Mouse (Mus musculus) hindbrain, postnatal 0 days (tissue): Measurements from ENCODE around the gene Acox2. TPM values are rescaled to one million over a fixed set of nuclear protein-coding genes. Genes with fewer than 3 reads are reported as not detected.

Source experiments
- ATAC-seq: fragments of 200-750 bp; cut with Nextera tagmentation; 2 replicates; pipeline ENCODE4 v1.8.0; 2017; ENCODE audit warnings: mild to moderate bottlenecking, moderate TSS enrichment, moderate library complexity
- DNase-seq: peaks from one replicate; pipeline ENCODE4 v3.0.0-alpha.2; 2015; ENCODE audit warnings: low spot score
- H3K27ac ChIP-seq: fragments of 300-500 bp; sonication (generic); 2 replicates; pipeline ENCODE4 v1.5.1; 2014; ENCODE audit warnings: mild to moderate bottlenecking
- H3K27me3 ChIP-seq: fragments of 300-500 bp; sonication (generic); 2 replicates; pipeline ENCODE4 v1.6.1; 2014; ENCODE audit warnings: low read length, mixed read lengths; ENCODE audit not compliant: insufficient read depth
- H3K36me3 ChIP-seq: fragments of 300-500 bp; sonication (generic); 2 replicates; pipeline ENCODE4 v1.6.1; 2014; ENCODE audit warnings: low read length, mixed read lengths; ENCODE audit not compliant: insufficient read depth
- H3K4me1 ChIP-seq: fragments of 300-500 bp; sonication (generic); 2 replicates; pipeline ENCODE4 v1.6.1; 2014; ENCODE audit warnings: antibody characterized with exemption, low read length, mixed read lengths; ENCODE audit not compliant: insufficient read depth
- H3K4me2 ChIP-seq: fragments of 300-500 bp; sonication (generic); 2 replicates; pipeline ENCODE4 v1.6.1; 2014; ENCODE audit warnings: low read depth, mild to moderate bottlenecking, low read length, moderate library complexity, mixed read lengths
- H3K4me3 ChIP-seq: fragments of 300-500 bp; sonication (generic); 2 replicates; pipeline ENCODE4 v1.5.1; 2014; ENCODE audit warnings: low read length
- H3K9ac ChIP-seq: fragments of 300-500 bp; sonication (generic); replicated peaks from 2 replicates; pipeline ENCODE4 v1.6.1; 2014; ENCODE audit warnings: mild to moderate bottlenecking, low read length, moderate library complexity, mixed read lengths
- H3K9me3 ChIP-seq: fragments of 300-500 bp; sonication (generic); 2 replicates; pipeline ENCODE4 v1.6.1; 2016; ENCODE audit warnings: low read length, mixed read lengths
- CTCF ChIP-seq: IDR thresholded peaks from 2 replicates; pipeline ENCODE4 v1.5.1; 2016; ENCODE audit warnings: antibody characterized with exemption, control low read depth, low read depth
- WGBS: fragments of 180-500 bp; shearing (Covaris S2); extraction: QIAGEN DNeasy Blood & Tissue Kit; methylation state at CpG from one replicate; pipeline ENCODE4 v1.1.7; 2014; 5-methylcytosine and 5-hydroxymethylcytosine counted together
- polyA plus RNA-seq: library from polyadenylated mRNA; unstranded; fragments of >200 nt; fragmentation: Nextera tagmentation; extraction: Ambion mirVana; gene quantifications from 2 replicates; pipeline ENCODE4 v1.2.1, GENCODE M21; 2015
- total RNA-seq: library from RNA; depleted of rRNA; stranded (reverse); fragments of >200 nt; gene quantifications from 2 replicates; pipeline ENCODE4 v1.2.3, GENCODE M21; 2014

Gene Acox2
- total and polyA plus RNA-seq, 2 experiments from 2014 or later: 0.41 TPM; not detected in 1

GRCm38 (mm10) chr14:8260214-8260613 is 1.1 kb upstream of the Acox2 start:
- ATAC-seq (no peak), DNase-seq (no peak)
- no peak overlapping the region for H3K4me3 ChIP-seq
- H3K9ac ChIP-seq: no peak overlapping the region
- TF ChIP-seq CTCF: no peak
- H3K9me3 ChIP-seq: no peaks in the 10 kb centered on the region
- 82% methylated on average over 5 of the region's 5 CpGs for WGBS
- H3K27me3 ChIP-seq: no peaks in the 10 kb centered on the region
- no peaks in the 10 kb centered on the region for H3K36me3 ChIP-seq
- H3K4me1 ChIP-seq: peaks cover 3% of the 10 kb centered on the region; the same call in 1 of the 2 replicates
- no peak overlapping the region for H3K4me2 ChIP-seq
- no peak overlapping the region for H3K27ac ChIP-seq

- ATAC-seq (no peak), DNase-seq (no peak)
- no peaks in the 10 kb centered on the region for H3K36me3 ChIP-seq
- H3K4me1 ChIP-seq: peaks cover 3% of the 10 kb centered on the region; the same call in 1 of the 2 replicates
- H3K9me3 ChIP-seq: no peaks in the 10 kb centered on the region
- no peak overlapping the region for H3K27ac ChIP-seq
- no peak overlapping the region for H3K4me2 ChIP-seq
- no peak overlapping the region for H3K9ac ChIP-seq
- no peak for TF ChIP-seq CTCF
- H3K4me3 ChIP-seq: no peak overlapping the region
- WGBS: 71% methylated on average over 3 of the region's 3 CpGs
- no peaks in the 10 kb centered on the region for H3K27me3 ChIP-seq
Measured at GRCm38 (mm10) chr14:8258752-8259151, 401 bp downstream of the Acox2 start.

GRCm38 (mm10) chr14:8258335-8258627 is 872 bp downstream of the Acox2 start:
- peak; percentile 30; the same call in 1 of the 2 replicates for ATAC-seq
- Histone ChIP-seq H3K4me3 (no peak overlapping the region), H3K4me1 (peaks cover 3% of the 10 kb centered on the region; the same call in 1 of the 2 replicates), H3K36me3 (no peaks in the 10 kb centered on the region), H3K27ac (no peak overlapping the region), H3K4me2 (no peak overlapping the region), H3K27me3 (no peaks in the 10 kb centered on the region), H3K9me3 (no peaks in the 10 kb centered on the region), H3K9ac (no peak overlapping the region)
- DNase-seq: no peak
- TF ChIP-seq CTCF: no peak
- WGBS: 43% methylated on average over 3 of the region's 3 CpGs

DNA sequence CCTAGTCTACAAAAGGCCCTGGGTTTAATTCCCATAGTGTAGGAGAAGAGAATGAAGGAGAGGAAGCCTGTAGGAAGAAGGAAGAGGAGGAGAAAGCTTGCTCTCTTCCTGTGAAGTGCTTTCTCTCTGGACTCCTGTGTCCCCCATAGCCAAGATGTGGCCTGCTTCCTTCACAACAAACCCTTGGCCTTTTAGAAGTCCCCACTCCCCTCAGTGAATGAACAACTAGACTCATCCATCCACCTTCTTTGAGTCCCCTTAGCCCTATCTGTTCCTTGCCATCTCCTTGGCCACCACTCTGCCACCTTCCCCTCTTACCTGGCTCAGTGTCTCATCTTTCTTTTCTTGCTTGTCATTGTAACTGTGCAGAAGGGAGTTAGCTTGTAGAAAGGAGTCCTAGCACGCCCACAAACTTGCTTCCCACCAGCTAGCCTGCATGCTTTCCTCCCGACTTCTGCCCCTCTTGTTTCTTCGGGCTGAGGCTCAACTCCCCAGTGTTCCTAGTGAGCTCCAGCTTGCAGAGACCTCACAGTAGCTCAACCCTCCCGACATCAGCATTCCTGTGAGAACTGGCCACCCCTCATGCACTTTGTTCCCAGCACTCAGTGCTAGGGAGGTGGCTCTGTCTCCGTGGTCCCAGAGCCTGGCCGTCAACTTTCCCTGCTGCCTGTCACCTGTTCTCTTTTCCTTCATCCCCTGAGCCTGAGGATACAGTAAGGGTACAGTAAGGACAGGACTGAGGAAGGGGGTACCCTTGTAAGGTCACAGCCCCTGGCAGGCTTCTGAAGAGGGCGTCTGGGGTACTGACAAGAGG is 1.4 kb downstream of the Acox2 start:
- DNase-seq (no peak), ATAC-seq (no peak)
- Histone ChIP-seq H3K4me1 (peaks cover 3% of the 10 kb centered on the region; the same call in 1 of the 2 replicates), H3K4me2 (no peak overlapping the region), H3K4me3 (no peak overlapping the region), H3K9ac (no peak overlapping the region), H3K27me3 (no peaks in the 10 kb centered on the region), H3K36me3 (no peaks in the 10 kb centered on the region), H3K9me3 (no peaks in the 10 kb centered on the region), H3K27ac (no peak overlapping the region)
- 45% methylated on average over 7 of the region's 7 CpGs for WGBS
- TF ChIP-seq CTCF: no peak

- no peaks in the 10 kb centered on the region for H3K9me3 ChIP-seq
- H3K9ac ChIP-seq: no peak overlapping the region
- ATAC-seq (no peak), DNase-seq (no peak)
- H3K36me3 ChIP-seq: no peaks in the 10 kb centered on the region
- H3K27ac ChIP-seq: no peak overlapping the region
- peaks cover 3% of the 10 kb centered on the region; the same call in 1 of the 2 replicates for H3K4me1 ChIP-seq
- no peak for TF ChIP-seq CTCF
- no peaks in the 10 kb centered on the region for H3K27me3 ChIP-seq
- no peak overlapping the region for H3K4me3 ChIP-seq
- WGBS: 63% methylated on average over 5 of the region's 5 CpGs
- H3K4me2 ChIP-seq: no peak overlapping the region
Measured at GRCm38 (mm10) chr14:8256881-8257280, 2.3 kb downstream of the Acox2 start.

- 58% methylated on average over 6 of the region's 6 CpGs for WGBS
- DNase-seq (no peak), ATAC-seq (no peak)
- no peak overlapping the region for H3K4me3 ChIP-seq
- TF ChIP-seq CTCF: no peak
- H3K4me2 ChIP-seq: no peak overlapping the region
- no peaks in the 10 kb centered on the region for H3K27me3 ChIP-seq
- H3K4me1 ChIP-seq: peaks cover 3% of the 10 kb centered on the region; the same call in 1 of the 2 replicates
- H3K36me3 ChIP-seq: no peaks in the 10 kb centered on the region
- no peaks in the 10 kb centered on the region for H3K9me3 ChIP-seq
- no peak overlapping the region for H3K9ac ChIP-seq
- H3K27ac ChIP-seq: no peak overlapping the region
Measured at GRCm38 (mm10) chr14:8256072-8256471, 3.1 kb downstream of the Acox2 start.

DNA sequence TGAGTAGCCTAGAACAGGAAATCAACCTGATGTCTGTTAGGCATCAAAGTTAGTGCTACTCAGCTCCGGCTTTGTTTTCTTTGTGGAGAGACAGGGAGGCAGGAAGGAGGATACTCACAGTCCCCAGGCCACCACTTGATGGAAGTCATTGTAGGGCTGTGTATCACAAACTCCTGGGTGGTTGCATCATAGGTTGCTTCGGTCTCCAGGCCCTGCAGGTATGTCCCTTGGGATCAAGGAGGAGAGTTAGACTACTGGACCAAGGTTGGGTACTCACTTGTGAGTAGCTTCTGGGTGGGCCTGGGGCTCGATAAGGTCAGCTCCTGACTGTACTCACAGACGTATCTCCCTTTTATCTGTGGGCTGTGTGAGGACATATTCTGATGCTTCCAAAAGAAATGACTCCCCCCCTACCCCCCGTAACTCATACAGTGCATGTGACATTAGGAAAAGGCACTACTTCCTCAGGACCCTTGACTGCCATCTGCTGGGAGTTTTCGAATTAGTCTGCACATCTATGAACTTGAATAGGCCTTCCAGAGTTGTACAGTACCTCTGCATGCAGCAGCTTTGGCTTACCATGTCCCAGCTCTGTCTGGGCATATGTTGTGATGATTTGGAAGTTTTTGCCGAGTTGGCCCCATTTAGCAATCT is 4.0 kb downstream of the Acox2 start:
- Histone ChIP-seq H3K4me2 (no peak overlapping the region), H3K9ac (no peak overlapping the region), H3K4me1 (peaks cover 3% of the 10 kb centered on the region; the same call in 1 of the 2 replicates), H3K27ac (no peak overlapping the region), H3K27me3 (no peaks in the 10 kb centered on the region), H3K9me3 (no peaks in the 10 kb centered on the region), H3K36me3 (no peaks in the 10 kb centered on the region), H3K4me3 (no peak overlapping the region)
- peak; percentile 76 for TF ChIP-seq CTCF
- DNase-seq: peak; percentile 81
- 71% methylated on average over 7 of the region's 7 CpGs for WGBS
- ATAC-seq: peak; percentile 66
